Mouse (Mus musculus) intestine, embryonic 15.5 days (tissue): ENCODE data around the gene Sh3d21. TPM values are rescaled to one million over a fixed set of nuclear protein-coding genes. Genes with fewer than 3 reads are reported as not detected.
A peak's percentile ranks its signal among the peaks of the same experiment; 100 is the strongest.

ENCODE experiments used
- ATAC-seq: fragments of 200-750 bp; cut with Nextera tagmentation; 2 replicates; pipeline ENCODE4 v1.8.0; 2017; ENCODE audit warnings: moderate TSS enrichment, moderate library complexity
- H3K27ac ChIP-seq: fragments of 300-500 bp; sonication (generic); 2 replicates; pipeline ENCODE4 v1.5.1; 2015; ENCODE audit warnings: mild to moderate bottlenecking, inconsistent platforms
- H3K27me3 ChIP-seq: fragments of 300-500 bp; sonication (generic); replicated peaks from 2 replicates; pipeline ENCODE4 v1.6.1; 2015; ENCODE audit warnings: inconsistent platforms
- H3K36me3 ChIP-seq: fragments of 300-500 bp; sonication (generic); 2 replicates; pipeline ENCODE4 v1.6.1; 2015; ENCODE audit warnings: inconsistent platforms
- H3K4me1 ChIP-seq: fragments of 300-500 bp; sonication (generic); replicated peaks from 2 replicates; pipeline ENCODE4 v1.6.1; 2015; ENCODE audit warnings: inconsistent platforms
- H3K4me2 ChIP-seq: fragments of 300-500 bp; sonication (generic); replicated peaks from 2 replicates; pipeline ENCODE4 v1.6.1; 2015; ENCODE audit warnings: mild to moderate bottlenecking, inconsistent platforms
- H3K4me3 ChIP-seq: fragments of 300-500 bp; sonication (generic); replicated peaks from 2 replicates; pipeline ENCODE4 v1.5.1; 2015; ENCODE audit warnings: inconsistent platforms
- H3K9ac ChIP-seq: fragments of 300-500 bp; sonication (generic); 2 replicates; pipeline ENCODE4 v1.6.1; 2015; ENCODE audit warnings: inconsistent platforms
- H3K9me3 ChIP-seq: fragments of 300-500 bp; sonication (generic); 2 replicates; pipeline ENCODE4 v1.6.1; 2016; ENCODE audit warnings: inconsistent platforms
- WGBS: fragments of 180-500 bp; shearing (Covaris S2); methylation state at CpG from one replicate; pipeline ENCODE4 v1.1.7; 2015; 5-methylcytosine and 5-hydroxymethylcytosine counted together
- polyA plus RNA-seq: library from polyadenylated mRNA; unstranded; fragments of >200 nt; fragmentation: Nextera tagmentation; extraction: Ambion mirVana; gene quantifications from 2 replicates; pipeline ENCODE4 v1.2.1, GENCODE M21; 2015

Sh3d21 gene
- polyA plus RNA-seq, 1 experiment from 2014 or later: 12.9 TPM

- Histone ChIP-seq H3K27ac (no peak overlapping the region), H3K36me3 (peaks cover 30% of the 10 kb centered on the region), H3K27me3 (no peaks in the 10 kb centered on the region), H3K9me3 (no peaks in the 10 kb centered on the region), H3K4me1 (peaks cover 37% of the 10 kb centered on the region), H3K9ac (no peak overlapping the region), H3K4me2 (no peak overlapping the region), H3K4me3 (no peak overlapping the region)
- ATAC-seq: no peak
- 95% methylated on average over 4 of the region's 4 CpGs for WGBS
Observed at GRCm38 (mm10) chr4:126134236-126134635, 29.1 kb downstream of the Sh3d21 start.

- H3K9ac ChIP-seq: no peak overlapping the region
- no peak for ATAC-seq
- peak overlapping the region; percentile 45; the same call in 1 of the 2 replicates for H3K27ac ChIP-seq
- no peaks in the 10 kb centered on the region for H3K27me3 ChIP-seq
- H3K4me1 ChIP-seq: peaks cover 37% of the 10 kb centered on the region
- peaks cover 28% of the 10 kb centered on the region for H3K36me3 ChIP-seq
- WGBS: 63% methylated on average over 6 of the region's 6 CpGs
- H3K9me3 ChIP-seq: no peaks in the 10 kb centered on the region
- no peak overlapping the region for H3K4me3 ChIP-seq
- no peak overlapping the region for H3K4me2 ChIP-seq
Observed at GRCm38 (mm10) chr4:126132636-126133264, 30.5 kb downstream of the Sh3d21 start.

- peaks cover 29% of the 10 kb centered on the region for H3K36me3 ChIP-seq
- no peak for ATAC-seq
- WGBS: 56% methylated on average over 10 of the region's 10 CpGs
Observed at GRCm38 (mm10) chr4:126131290-126132121, 31.8 kb downstream of the Sh3d21 start.

GRCm38 (mm10) chr4:126130502-126130901 lies 32.8 kb downstream of the Sh3d21 start:
- Histone ChIP-seq H3K4me3 (no peak overlapping the region), H3K27ac (peak overlapping the region; percentile 75), H3K4me1 (peaks cover 37% of the 10 kb centered on the region), H3K4me2 (peak overlapping the region; percentile 24; the same call in 1 of the 2 replicates), H3K9ac (no peak overlapping the region), H3K27me3 (no peaks in the 10 kb centered on the region), H3K36me3 (peaks cover 26% of the 10 kb centered on the region), H3K9me3 (no peaks in the 10 kb centered on the region)
- ATAC-seq: peak; percentile 68
- 35% methylated on average over 11 of the region's 11 CpGs for WGBS

More at GRCm38 (mm10) chr4:126131290-126132121, 31.8 kb downstream of the Sh3d21 start:
- Histone ChIP-seq H3K27me3 (no peaks in the 10 kb centered on the region), H3K27ac (peak overlapping the region; percentile 45; the same call in 1 of the 2 replicates), H3K9me3 (no peaks in the 10 kb centered on the region), H3K4me1 (peaks cover 37% of the 10 kb centered on the region), H3K9ac (no peak overlapping the region), H3K4me3 (no peak overlapping the region), H3K4me2 (no peak overlapping the region)

GRCm38 (mm10) chr4:126123309-126124040 lies 39.8 kb downstream of the Sh3d21 start:
- H3K36me3 ChIP-seq: peaks cover 19% of the 10 kb centered on the region
- no peak for ATAC-seq

GRCm38 (mm10) chr4:126120506-126120905 lies 42.8 kb downstream of the Sh3d21 start:
- H3K4me3 ChIP-seq: no peak overlapping the region
- H3K9ac ChIP-seq: no peak overlapping the region
- 93% methylated on average over 2 of the region's 2 CpGs for WGBS
- H3K27me3 ChIP-seq: no peaks in the 10 kb centered on the region
- no peak overlapping the region for H3K27ac ChIP-seq
- no peaks in the 10 kb centered on the region for H3K9me3 ChIP-seq
- no peaks in the 10 kb centered on the region for H3K4me1 ChIP-seq
- ATAC-seq: no peak
- H3K36me3 ChIP-seq: peaks cover 9% of the 10 kb centered on the region
- no peak overlapping the region for H3K4me2 ChIP-seq

More at GRCm38 (mm10) chr4:126123309-126124040, 39.8 kb downstream of the Sh3d21 start:
- Histone ChIP-seq H3K27me3 (no peaks in the 10 kb centered on the region), H3K4me3 (no peak overlapping the region), H3K9ac (no peak overlapping the region), H3K4me2 (no peak overlapping the region), H3K4me1 (no peaks in the 10 kb centered on the region), H3K9me3 (no peaks in the 10 kb centered on the region), H3K27ac (no peak overlapping the region)
- 85% methylated on average over 10 of the region's 10 CpGs for WGBS

GRCm38 (mm10) chr4:126120052-126120451 lies 43.2 kb downstream of the Sh3d21 start:
- Histone ChIP-seq H3K9me3 (no peaks in the 10 kb centered on the region), H3K27ac (no peak overlapping the region), H3K4me2 (no peak overlapping the region), H3K36me3 (peaks cover 7% of the 10 kb centered on the region; the same call in 1 of the 2 replicates), H3K9ac (no peak overlapping the region), H3K27me3 (no peaks in the 10 kb centered on the region), H3K4me3 (no peak overlapping the region), H3K4me1 (no peaks in the 10 kb centered on the region)
- ATAC-seq: no peak
- WGBS: 92% methylated on average over 5 of the region's 5 CpGs

- no peak for ATAC-seq
- H3K4me1 ChIP-seq: peaks cover 3% of the 10 kb centered on the region; the same call in 1 of the 2 replicates
- H3K9ac ChIP-seq: no peak overlapping the region
- H3K9me3 ChIP-seq: no peaks in the 10 kb centered on the region
- H3K4me3 ChIP-seq: no peak overlapping the region
- no peak overlapping the region for H3K27ac ChIP-seq
- H3K36me3 ChIP-seq: 0 out of 2 replicates have a peak, but pooled peaks cover 4% of the 10 kb centered on the region
- H3K27me3 ChIP-seq: no peaks in the 10 kb centered on the region
- WGBS: 83% methylated on average over 1 of the region's 1 CpGs
- no peak overlapping the region for H3K4me2 ChIP-seq
Observed at GRCm38 (mm10) chr4:126119051-126119450, 44.2 kb downstream of the Sh3d21 start.

- ATAC-seq: no peak
- Histone ChIP-seq H3K4me1 (peaks cover 7% of the 10 kb centered on the region), H3K27ac (no peak overlapping the region), H3K9me3 (no peaks in the 10 kb centered on the region), H3K4me3 (no peak overlapping the region), H3K4me2 (no peak overlapping the region), H3K9ac (no peak overlapping the region), H3K27me3 (no peaks in the 10 kb centered on the region), H3K36me3 (0 out of 2 replicates have a peak, but pooled peaks cover 4% of the 10 kb centered on the region)
- WGBS: 83% methylated on average over 4 of the region's 4 CpGs
Observed at GRCm38 (mm10) chr4:126118651-126119050, 44.6 kb downstream of the Sh3d21 start.

GRCm38 (mm10) chr4:126117116-126117515 lies 46.2 kb downstream of the Sh3d21 start:
- no peak for ATAC-seq
- H3K4me1 ChIP-seq: peaks cover 7% of the 10 kb centered on the region
- no peaks in the 10 kb centered on the region for H3K27me3 ChIP-seq
- H3K36me3 ChIP-seq: 0 out of 2 replicates have a peak, but pooled peaks cover 4% of the 10 kb centered on the region
- WGBS: 82% methylated on average over 8 of the region's 8 CpGs
- H3K27ac ChIP-seq: no peak overlapping the region
- no peak overlapping the region for H3K4me3 ChIP-seq
- H3K9me3 ChIP-seq: no peaks in the 10 kb centered on the region
- no peak overlapping the region for H3K4me2 ChIP-seq
- no peak overlapping the region for H3K9ac ChIP-seq

- Histone ChIP-seq H3K27ac (no peak overlapping the region), H3K9ac (no peak overlapping the region), H3K27me3 (no peaks in the 10 kb centered on the region), H3K9me3 (no peaks in the 10 kb centered on the region), H3K4me3 (no peak overlapping the region), H3K4me2 (no peak overlapping the region), H3K4me1 (peaks cover 10% of the 10 kb centered on the region), H3K36me3 (no peaks in the 10 kb centered on the region)
- no peak for ATAC-seq
- WGBS: 69% methylated on average over 6 of the region's 6 CpGs
Observed at GRCm38 (mm10) chr4:126115871-126116521, 47.3 kb downstream of the Sh3d21 start.
